Mouse (Mus musculus): ENCODE measurements around the gene Pde10a.

The Pde10a gene

DNA sequence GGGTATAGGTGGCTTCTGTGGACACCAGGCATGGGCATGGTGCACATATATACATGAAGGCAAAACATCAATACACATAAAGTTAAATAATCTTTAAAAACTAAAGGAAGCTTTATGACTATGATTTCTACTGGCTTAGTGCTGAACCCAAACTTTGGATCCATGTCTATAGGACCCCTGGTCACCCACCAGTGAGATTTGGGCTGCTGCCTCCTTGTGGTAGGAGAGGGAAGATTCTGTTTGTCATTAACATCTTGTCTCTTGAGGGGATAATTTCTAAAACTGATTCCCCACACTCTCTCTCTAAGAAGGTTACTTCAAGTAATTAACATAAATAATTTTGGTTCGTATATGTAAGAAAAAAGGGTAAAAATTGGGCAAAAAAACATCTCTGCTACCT is 220.2 kb downstream of the Pde10a start:
- in situ Hi-C loops (cut with MboI, MseI) = no loop called here

DNA sequence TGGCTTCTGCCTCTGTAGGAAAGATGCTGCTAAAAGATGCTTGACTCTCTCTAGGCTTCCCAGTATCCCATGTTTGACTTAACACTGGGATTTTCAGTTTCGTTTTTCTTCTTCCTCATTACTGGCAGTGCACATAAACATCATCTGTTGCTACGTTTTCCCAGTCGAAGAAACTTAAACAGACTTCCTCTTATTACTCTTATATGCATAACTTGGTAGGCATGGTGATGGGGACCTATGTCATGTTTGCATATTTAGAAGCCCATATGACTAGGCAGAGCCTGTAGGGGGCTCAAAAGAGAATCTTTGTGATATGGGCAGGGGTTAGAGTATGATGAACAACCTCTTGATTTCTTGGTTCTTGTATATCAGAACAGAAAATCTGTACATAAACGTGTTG is 224.3 kb downstream of the Pde10a start:
- in situ Hi-C loops (cut with MboI, MseI) = no loop called here

DNA sequence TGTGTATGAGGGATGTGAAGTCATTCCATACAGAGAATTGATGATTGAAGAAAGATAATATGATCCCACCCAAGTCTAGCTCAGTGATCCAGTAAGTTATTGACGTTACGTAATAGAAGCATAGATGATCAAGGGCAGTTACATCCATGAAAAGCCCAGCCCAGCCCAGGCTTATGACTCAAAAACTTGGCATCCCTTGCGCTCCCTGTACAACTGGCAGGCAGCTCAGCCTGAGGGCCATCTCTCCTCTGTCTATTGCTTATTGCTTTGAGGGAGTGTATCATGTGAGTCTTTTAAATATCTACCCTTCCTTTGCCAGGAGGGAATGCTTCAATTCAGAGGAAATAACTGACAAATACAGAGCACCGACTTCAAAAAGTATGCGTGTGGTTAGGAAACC is 232.4 kb downstream of the Pde10a start:
- in situ Hi-C loops (cut with MboI, MseI) = no loop called here

DNA sequence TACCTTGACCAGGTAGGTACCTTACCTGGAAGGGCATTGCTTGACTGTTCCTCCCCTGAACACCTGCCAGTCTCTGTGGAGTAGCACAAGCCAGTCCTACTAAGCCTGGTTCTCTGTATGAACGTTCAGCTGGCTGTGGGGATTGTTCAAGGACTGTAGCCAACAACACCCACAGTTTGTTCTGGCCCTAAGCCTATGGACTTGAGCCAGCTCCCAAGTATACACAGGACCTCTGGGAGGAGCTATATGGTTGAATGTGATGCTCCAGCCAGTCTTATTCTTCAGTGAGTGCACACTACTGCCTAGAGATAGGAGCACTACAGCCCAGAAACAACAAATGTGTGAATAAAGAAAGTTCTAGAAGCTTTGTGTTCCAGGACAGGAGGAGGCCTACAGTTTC is 238.1 kb downstream of the Pde10a start:
- in situ Hi-C loops (cut with MboI, MseI) = no loop called here

DNA sequence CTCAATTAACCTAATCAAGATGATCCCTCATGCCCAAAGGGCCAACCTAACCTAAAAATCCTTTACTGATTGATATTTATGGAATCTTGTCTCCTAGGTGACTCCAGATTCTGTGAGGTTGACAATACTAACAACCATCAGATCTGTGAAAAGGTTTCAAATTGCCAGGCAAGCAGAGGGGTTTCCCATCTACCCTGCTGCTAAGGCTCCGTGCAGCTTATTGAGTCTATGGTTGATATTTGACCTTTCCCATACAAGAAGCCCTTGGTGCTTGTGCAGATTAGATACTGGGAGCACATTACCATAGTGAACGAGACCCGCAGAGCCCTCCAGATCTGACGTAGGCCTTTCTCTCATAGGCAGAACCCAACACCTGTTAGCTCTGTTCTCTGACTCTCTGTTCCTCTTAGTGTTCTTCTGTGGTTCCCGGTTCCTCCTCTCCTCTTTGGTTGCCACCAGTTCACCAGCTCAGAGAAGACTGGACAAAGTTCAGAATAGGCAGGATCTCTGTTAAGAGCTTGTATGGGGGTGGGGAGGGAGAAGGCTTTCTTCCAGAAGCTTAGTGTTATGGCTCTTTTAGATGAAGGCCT is 240.9 kb downstream of the Pde10a start:
- in situ Hi-C loops (cut with MboI, MseI) = no loop called here

DNA sequence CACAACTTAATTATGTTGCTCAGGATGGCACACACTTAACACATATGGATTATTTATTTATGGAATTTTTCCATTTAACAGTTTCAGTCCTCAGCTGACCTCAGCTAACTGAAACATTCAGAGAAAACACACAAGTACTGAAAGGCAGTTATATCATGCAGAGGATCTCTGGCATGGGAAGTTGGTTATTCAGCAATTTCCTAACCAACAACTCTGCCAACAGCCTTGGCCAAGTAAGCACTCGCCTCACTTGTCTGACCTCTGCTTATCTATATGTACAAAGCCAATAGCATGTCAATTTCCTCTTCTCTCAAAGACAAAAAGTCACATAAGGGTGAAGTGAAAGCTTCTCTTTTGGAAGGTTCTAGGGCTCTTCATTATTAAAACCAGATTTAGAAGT is 244.0 kb downstream of the Pde10a start:
- in situ Hi-C loops (cut with MboI, MseI) = no loop called here

DNA sequence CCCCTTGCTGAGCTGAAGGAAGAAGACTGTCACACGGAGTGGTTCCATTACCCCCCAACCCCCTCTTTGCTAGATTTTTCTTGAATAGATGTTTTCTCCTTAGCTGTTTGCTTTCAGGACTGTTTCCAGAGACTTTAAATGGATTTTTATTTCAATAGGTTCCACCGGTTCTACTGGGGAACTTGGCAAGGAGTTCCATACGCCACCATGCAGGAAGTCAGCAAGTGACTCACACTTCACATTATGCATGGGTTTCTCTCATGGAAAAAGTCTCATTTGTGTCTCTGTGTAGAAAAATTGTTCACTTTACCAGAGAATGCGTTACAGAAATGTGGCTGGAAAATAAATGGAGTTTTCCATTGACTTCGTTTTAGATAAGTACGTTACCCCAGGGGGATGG is 248.2 kb downstream of the Pde10a start:
- in situ Hi-C loops (cut with MboI, MseI) = no loop called here

DNA sequence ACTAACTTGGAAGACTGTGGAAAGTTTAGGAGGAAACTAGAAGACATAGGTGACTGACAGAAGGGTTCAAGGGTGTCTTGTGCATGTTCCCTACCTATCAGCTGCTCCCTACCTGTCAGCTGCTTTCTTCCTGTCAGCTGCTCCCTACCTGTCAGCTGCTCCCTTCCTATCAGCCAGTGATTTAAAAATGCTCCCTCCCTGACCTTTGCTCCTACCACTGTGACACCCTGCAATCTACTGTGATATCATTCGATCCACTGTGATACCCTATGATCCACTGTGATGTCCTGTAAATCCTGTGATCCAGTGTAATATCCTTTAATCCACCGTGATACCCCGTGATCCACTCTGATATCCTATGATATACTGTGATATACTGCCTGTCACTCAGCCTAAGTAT is 249.1 kb downstream of the Pde10a start:
- in situ Hi-C loops (cut with MboI, MseI) = no loop called here

DNA sequence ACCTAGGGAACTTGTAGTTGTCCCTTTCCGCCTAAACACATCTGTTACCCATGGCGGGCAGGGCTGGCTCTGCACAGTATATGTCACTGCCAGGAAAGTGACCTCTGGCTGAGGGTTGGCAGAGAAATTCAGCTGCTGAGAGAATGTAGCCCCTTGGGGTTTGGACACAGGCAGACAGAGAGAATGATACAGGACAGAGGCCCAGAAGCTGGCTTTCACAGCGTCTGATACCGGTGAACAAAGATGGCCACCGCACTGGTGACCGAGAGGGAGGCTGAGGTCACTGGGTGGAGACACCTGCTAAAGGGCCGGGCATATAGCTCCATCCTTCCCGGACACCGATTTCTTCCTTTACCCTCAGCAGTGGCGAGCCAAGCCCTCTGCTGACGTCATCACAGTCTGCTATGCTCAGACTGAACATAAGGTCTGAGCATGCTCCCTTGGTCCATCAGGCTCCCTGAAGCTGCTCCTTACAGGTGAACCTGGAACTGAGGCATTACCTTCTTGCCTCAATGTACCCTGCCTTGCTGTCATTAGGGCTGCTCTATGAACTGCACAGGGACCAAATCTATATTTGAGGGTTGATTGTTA is 250.5 kb downstream of the Pde10a start:
- in situ Hi-C loops (cut with MboI, MseI) = no loop called here

DNA sequence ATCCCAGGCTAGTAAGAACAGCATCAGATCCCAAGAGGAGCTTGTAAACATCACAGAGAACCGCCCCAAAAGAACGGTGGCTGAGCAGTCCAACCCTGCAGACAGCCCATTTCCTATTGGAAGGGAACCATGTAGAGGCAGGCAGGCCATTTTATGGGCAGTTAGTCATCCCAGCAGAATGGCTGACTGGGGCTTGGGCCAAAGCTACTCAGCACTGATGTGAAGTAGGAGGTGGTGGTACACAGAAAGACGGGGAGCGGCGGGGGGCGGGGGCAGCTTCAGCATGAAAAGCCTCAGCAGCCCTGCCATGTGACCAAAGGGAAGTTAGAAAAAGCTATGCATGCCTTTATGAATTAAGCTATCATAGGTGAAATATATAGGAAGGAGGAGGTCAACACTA is 252.5 kb downstream of the Pde10a start:
- in situ Hi-C loops (cut with MboI, MseI) = no loop called here

DNA sequence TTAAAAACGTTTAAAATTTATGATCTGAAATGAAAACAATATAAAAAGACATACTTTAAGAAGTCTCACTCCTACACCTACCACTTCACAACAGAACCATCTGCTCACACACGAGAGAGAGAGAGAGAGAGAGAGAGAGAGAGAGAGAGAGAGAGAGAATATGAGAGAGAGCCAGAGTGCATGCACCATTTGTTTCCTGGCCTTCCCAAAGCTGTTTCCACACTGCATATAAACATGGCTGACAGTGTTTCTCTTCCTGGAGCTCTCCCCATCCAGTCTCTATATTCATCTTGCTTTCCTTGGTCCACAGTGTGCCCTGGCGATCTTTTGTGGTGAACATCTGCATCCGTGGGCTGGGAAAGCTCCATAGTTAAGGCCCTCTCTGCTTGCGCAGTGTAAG is 253.7 kb downstream of the Pde10a start:
- in situ Hi-C loops (cut with MboI, MseI) = no loop called here

DNA sequence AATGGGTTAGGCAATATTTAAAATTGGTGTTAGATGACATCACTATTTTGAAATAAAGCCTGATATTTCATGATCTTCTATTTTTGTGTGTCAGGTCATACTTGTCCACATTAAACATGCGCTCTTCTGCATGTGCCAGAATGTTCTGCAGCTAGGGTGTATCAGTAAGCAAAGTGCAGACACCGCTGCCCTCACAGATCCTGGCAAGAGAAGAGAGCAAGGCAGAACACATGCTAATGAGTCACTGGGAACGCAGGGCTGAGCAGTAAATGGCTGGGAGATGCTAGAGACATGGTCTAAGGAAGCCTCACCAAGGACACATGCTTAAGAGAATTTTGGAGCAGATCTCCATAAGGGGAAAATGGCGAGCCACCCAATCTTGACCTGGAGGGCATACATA is 255.3 kb downstream of the Pde10a start:
- in situ Hi-C loops (cut with MboI, MseI) = no loop called here

DNA sequence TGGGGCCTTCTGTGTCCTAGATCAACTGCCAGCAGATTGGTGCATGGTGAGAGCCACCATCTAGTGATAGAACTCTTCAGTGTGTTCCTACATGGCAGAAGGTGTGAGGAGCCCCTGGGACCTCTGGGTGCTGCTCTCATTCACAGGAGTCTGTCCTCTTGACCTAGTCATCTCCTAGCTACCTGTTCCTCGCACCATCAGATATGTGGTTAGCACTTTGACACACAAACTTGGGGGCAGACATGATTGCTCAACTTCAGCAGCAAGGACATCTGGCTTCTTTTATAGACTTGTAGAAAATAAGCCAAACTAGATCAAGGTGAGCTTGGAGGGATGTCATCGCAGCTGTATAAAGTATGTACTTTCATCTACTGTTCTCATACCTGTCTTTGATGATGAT is 255.9 kb downstream of the Pde10a start:
- in situ Hi-C loops (cut with MboI, MseI) = no loop called here

DNA sequence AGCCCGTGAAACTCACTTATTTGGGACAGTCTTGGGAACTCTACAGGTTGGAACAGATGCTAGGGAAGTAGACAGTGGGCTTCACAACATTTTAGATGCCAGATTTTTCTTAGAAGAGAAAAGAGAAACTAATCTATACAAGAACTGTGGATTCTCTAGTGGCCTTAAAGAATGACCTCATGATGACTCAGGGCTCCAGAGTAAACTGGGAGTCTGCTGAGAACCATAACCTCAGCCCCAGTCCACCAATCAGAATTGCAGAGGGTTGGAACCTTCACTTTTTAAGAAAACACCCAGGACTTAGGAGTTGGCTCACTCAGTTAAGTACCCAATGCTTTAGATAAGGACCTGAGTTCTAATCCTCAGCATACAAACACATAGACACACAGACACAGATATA is 256.4 kb downstream of the Pde10a start:
- in situ Hi-C loops (cut with MboI, MseI) = no loop called here

DNA sequence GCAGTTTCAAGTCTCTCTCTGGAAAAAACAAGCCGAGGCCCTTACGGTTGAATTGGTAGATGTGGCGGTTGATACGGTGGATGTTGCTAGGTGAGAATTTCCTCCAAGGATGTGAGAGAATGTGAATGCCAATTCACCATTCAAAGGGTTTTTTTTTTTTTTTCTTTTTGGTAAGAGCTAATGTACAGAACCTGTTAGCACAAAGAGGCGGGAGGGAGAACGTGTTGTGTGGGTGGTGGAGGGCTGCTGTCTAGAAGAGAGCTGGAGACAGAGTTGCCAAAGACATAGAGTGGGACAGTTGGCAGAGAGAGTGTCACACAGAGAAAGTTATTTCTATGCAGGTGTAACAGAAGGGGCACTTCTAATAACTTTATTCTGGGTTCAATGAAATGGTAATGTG is 260.7 kb downstream of the Pde10a start:
- in situ Hi-C loops (cut with MboI, MseI) = no loop called here

DNA sequence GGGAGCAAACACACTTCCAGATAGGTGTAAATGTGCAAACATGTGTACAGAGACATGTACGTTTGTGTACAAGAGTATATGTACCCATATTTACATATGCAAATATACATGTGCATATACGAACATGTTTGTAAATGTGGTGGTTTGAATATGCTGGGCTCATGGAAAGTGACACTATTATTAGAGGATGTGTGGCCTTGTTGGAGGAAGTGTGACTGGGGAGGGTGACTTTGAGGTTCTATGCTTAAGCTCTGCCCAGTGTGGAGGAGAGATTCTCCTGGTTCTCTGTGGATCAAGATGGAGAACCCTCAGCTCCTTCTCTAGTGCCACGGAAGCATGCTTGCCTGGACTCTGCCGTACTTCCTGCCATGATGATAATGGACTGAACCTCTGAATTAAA is 261.3 kb downstream of the Pde10a start:
- in situ Hi-C loops (cut with MboI, MseI) = no loop called here

DNA sequence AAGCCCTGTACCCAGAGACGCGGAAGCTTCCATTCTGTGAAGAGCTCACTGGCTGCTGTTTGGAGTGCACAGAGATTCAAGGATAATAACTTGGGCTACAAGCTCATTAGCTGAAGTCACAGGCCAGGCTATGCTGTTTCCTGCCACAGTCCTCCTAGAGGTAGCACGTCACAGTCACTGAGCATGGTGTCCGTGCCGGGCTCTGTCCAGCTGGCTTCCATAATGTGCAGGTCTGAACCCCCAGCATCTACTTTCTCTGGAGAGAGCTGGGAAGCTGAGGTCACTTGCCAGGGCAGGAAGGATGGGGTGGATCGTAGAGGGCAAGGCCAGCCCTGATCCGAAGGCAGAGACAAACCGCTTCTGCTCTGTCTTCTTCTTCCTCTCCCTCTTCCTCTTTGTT is 262.6 kb downstream of the Pde10a start:
- in situ Hi-C loops (cut with MboI, MseI) = no loop called here

DNA sequence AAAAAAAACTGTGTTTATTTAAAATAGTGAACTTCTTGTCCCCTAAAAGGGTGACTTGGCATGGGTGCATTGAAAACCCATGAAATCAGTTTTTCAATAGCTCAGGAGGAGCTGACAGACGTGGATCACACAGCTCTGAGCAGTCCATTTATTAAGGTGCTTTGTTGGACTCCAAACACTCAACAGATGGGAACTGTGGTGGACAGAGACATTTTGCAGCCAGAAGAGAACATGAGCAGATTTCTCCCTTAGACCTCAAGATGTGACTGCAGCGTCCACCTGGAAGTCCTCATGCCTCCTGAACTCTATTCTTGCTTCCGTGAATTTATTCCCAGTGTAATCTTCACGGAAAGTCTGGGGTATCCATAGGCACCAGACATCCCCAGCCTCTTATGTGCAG is 266.4 kb downstream of the Pde10a start:
- in situ Hi-C loops (cut with MboI, MseI) = no loop called here

DNA sequence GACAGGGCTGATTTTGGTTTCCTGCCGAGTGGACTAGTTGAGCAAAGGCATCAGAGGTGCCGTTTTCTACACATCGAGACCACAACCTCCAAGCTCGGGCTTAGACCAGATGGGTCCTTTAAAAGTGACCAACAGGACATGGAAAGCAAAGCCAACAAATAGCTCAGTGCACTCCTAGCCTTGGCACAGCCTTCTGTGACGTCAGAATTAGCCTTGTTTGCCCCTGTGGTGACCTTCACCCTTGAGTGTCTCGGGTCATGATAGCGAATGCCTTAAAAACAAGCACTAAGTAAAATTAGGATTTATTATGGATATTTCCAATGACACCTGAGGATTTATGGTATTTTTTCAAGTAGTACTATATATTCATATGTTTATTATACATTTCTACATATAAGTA is 267.4 kb downstream of the Pde10a start:
- in situ Hi-C loops (cut with MboI, MseI) = no loop called here

DNA sequence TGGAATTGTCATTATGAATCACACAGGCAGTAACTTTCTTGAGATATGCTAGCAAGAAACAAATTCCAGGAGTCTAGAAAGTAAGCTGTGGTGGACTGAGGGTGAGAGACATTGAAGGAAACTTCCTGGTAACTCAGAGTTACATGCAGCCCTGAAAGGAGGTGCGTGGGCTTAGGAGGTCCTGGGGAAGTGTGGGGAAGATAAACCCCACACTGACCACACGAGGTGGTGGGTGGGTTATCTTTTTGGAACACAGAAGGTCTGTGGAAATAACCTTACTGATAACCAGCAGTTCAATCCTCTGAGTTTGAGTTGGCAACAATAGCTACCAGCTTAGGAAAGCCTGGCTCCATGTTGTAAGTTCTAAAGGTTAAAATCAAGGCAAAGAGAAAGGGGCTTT is 272.5 kb downstream of the Pde10a start:
- in situ Hi-C loops (cut with MboI, MseI) = no loop called here

DNA sequence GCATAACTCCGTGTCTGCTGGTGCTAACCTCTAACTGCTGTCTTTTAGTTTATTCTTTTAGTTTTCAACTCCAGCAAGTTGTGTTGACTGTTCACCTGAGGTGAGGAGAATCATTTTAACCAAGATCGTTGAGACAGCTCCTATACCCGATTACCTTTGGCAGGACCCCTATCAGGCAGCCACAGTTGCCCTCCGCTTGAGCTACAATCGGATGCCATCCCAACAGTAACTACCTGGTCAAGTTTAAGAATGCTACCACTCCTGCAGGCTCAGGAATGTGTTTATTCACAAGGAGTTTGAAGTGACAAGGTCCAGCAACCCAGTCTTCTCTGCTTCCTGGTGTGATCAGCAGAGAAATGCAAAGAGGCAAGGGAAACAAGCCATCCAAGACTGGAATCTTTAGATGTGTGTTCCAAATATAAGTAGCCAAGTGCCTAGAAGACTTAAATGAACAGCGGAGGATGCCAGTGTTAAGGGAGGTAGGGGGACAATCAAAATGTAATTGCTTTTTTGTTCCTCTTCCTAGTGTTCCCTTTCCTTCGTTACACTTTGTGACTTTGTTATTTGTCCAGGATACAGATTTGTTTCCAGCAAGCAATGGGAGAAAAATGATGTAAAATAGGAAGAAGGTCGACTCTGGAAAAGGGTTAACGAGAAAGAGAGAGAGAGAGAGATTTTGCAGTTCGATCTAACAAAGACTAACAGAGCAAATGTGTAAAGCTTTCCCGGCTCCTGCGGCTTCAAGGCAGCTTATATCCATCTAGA is 273.5 kb downstream of the Pde10a start:
- in situ Hi-C loops (cut with MboI, MseI) = no loop called here

DNA sequence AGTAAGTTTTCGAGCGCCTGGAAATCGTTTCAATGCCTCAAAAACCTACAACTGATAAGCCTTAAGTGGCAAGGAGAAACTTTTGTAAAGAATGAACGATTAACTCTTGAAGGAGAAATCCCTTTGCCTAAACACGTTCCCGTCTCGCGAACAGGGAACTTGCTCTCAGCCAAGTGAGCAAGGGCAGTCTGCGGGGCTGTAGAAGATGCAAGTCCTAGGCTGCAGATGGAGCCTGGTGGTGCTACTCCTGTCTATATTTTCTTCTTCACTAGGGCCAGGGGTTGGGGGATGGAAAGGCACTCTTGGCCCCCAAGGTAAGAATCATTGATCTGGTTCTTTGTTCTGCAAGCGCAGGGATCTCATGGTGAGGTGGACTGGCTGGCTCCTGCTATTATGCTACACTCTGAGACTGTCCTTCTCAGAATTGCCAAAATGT is 274.1 kb downstream of the Pde10a start:
- in situ Hi-C loops (cut with MboI, MseI) = no loop called here

DNA sequence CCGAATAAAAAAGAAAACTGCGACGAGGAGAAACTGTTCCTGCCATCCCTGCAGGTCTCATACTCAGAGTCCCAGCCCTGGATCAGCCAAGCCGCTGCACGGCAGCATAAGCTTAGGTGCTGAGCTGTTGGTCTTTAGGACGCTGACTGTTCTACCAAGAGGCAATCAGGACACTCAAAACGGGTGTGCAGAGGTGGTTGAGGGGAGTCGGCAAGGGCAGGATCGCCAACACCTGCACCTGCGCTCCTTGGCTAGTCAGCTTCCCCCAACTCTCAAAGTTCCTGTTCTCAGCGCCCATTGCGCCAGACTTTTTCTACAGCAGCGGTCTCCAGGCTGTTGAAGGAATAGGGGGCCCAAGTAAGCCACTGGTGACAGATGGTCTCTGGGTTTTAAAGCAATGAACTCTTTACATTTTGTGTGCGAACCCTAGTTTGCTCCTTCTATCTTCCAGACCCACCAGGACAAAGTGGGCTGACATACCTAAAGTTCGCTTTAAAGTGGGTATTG is 274.8 kb downstream of the Pde10a start:
- in situ Hi-C loops (cut with MboI, MseI) = loop anchor here (10.0 kb wide), 2 partner anchors 135 to 175 kb away; no protein-coding TSS in a partner anchor

All from T-helper 1 cell (primary cell).